Comparison of ENCODE assay signal across 27 mouse cellular contexts in genomic region chr12:103407720-103408119, GRCm38 (mm10). TPM values are rescaled to one million over a fixed set of nuclear protein-coding genes. Genes with fewer than 3 reads are reported as not detected.
"Had no signal": no experiment of that assay in that cellular context is flagged by ENCODE, and none has a peak within 500 bp of the region (broad histone marks: within the 10 kb centered on the region; RNA-seq: fewer than 3 reads in every experiment).

Gene 9330161L09Rik (minus strand): TSS chr12:103407820.

- DNase-seq: gastrocnemius, adult 2 months; gastrocnemius, postnatal 10 days; gastrocnemius, postnatal 25 days; heart, adult 18-20 months; heart, postnatal 14 days; heart, postnatal 4 days; kidney, adult 18-20 months; kidney, adult 8-10 months; kidney, postnatal 10 days; kidney, postnatal 4 days; liver; liver, embryonic 13.5 days; liver, postnatal 0 days had no signal

- H3K4me1 ChIP-seq: heart, embryonic 10.5 days; heart, embryonic 12.5 days; heart, embryonic 15.5 days; hindbrain, embryonic 10.5 days; hindbrain, embryonic 12.5 days; intestine, embryonic 15.5 days; limb, embryonic 10.5 days; limb, embryonic 12.5 days; liver, embryonic 15.5 days had no signal

- H3K27me3 ChIP-seq: heart, embryonic 12.5 days; heart, embryonic 15.5 days; hindbrain, embryonic 12.5 days; intestine, embryonic 15.5 days; limb, embryonic 12.5 days; liver, embryonic 13.5 days; liver, embryonic 15.5 days had no signal

- ATAC-seq: hindbrain, embryonic 16.5 days; inflammation-experienced regulatory T-cells, adult 6 months; intestine, embryonic 15.5 days; intestine, postnatal 0 days; liver, postnatal 0 days had no signal

- H3K4me3 ChIP-seq: gastrocnemius, adult 2 months; heart, embryonic 10.5 days; heart, embryonic 12.5 days; heart, embryonic 15.5 days; hindbrain, embryonic 10.5 days; hindbrain, embryonic 12.5 days; intestine, embryonic 15.5 days; limb, embryonic 10.5 days; limb, embryonic 12.5 days; liver, embryonic 13.5 days; liver, embryonic 15.5 days had no signal

- H3K27ac ChIP-seq: gastrocnemius, adult 2 months; heart, embryonic 10.5 days; heart, embryonic 15.5 days; hindbrain, embryonic 10.5 days; hindbrain, embryonic 12.5 days; hindbrain, embryonic 14.5 days; intestine, embryonic 15.5 days; limb, embryonic 10.5 days; limb, embryonic 12.5 days; liver, embryonic 13.5 days; liver, embryonic 15.5 days had no signal

RNA-seq across cellular contexts. Expression of gene 9330161L09Rik, which starts in this region (rescaled TPM):
- polyA plus RNA-seq: hindbrain, embryonic 10.5 days; intestine, postnatal 0 days; kidney, embryonic 16.5 days; liver, embryonic 13.5 days; liver, postnatal 0 days had no signal
